Comparison of ENCODE assay signal across 23 mouse cellular contexts in genomic region chr13:52843536-52844178, GRCm38 (mm10).
DNase-seq lines count a peak whose midpoint lies in the region; ATAC-seq and TF ChIP-seq lines count a peak whose summit lies in the region.
"Had no signal": no experiment of that assay in that cellular context is flagged by ENCODE, and none has a peak within 500 bp of the region (broad histone marks: within the 10 kb centered on the region; RNA-seq: fewer than 3 reads in every experiment).

No protein-coding gene starts in this region.

- no peak overlapping the region for H3K4me2 ChIP-seq in embryonic facial prominence, embryonic 15.5 days (replicated peaks)
- H3K4me2 ChIP-seq in intestine, embryonic 16.5 days (ENCODE audit: low read depth, low read length), result no peak overlapping the region
- no peak overlapping the region for H3K4me2 ChIP-seq in intestine, postnatal 0 days (replicated peaks; ENCODE audit: low read depth)
- H3K4me2 ChIP-seq: embryonic facial prominence, embryonic 13.5 days; hindbrain, embryonic 14.5 days; midbrain, embryonic 15.5 days; neural tube, embryonic 12.5 days had no signal

- no peak for ATAC-seq in embryonic facial prominence, embryonic 15.5 days (ENCODE audit: insufficient number of reproducible peaks, low FRiP score, low TSS enrichment, low read depth)
- ATAC-seq in intestine, embryonic 16.5 days, result peak; percentile 56
- no peak for ATAC-seq in intestine, postnatal 0 days
- ATAC-seq: midbrain, embryonic 15.5 days had no signal

- peaks cover 8% of the 10 kb centered on the region; the same call in 1 of the 2 replicates for H3K36me3 ChIP-seq in embryonic facial prominence, embryonic 15.5 days
- H3K36me3 ChIP-seq in embryonic facial prominence, embryonic 10.5 days (replicated peaks), result no peaks in the 10 kb centered on the region; the same call in 1 of the 2 replicates
- no peaks in the 10 kb centered on the region for H3K36me3 ChIP-seq in intestine, embryonic 16.5 days (ENCODE audit: control insufficient read depth, insufficient read depth, low read length)
- H3K36me3 ChIP-seq in intestine, postnatal 0 days (ENCODE audit: control insufficient read depth, insufficient read depth), result peaks cover 7% of the 10 kb centered on the region; the same call in 1 of the 2 replicates
- H3K36me3 ChIP-seq: midbrain, embryonic 15.5 days had no signal

- no peak overlapping the region for H3K9ac ChIP-seq in embryonic facial prominence, embryonic 15.5 days
- H3K9ac ChIP-seq in intestine, embryonic 16.5 days (ENCODE audit: low read depth, low read length), result no peak overlapping the region
- no peak overlapping the region for H3K9ac ChIP-seq in intestine, postnatal 0 days (ENCODE audit: low read depth, low read length)
- H3K9ac ChIP-seq: embryonic facial prominence, embryonic 13.5 days; hindbrain, embryonic 14.5 days; midbrain, embryonic 15.5 days; neural tube, embryonic 12.5 days had no signal

- peaks cover 27% of the 10 kb centered on the region for H3K4me1 ChIP-seq in embryonic facial prominence, embryonic 15.5 days
- H3K4me1 ChIP-seq in embryonic facial prominence, embryonic 10.5 days, result peaks cover 19% of the 10 kb centered on the region
- peaks cover 11% of the 10 kb centered on the region for H3K4me1 ChIP-seq in intestine, embryonic 16.5 days (ENCODE audit: control insufficient read depth, insufficient read depth, low read length)
- H3K4me1 ChIP-seq in intestine, postnatal 0 days (replicated peaks; ENCODE audit: control insufficient read depth, insufficient read depth, low read length), result no peaks in the 10 kb centered on the region
- H3K4me1 ChIP-seq in lung, adult 2 months (ENCODE audit: control insufficient read depth, insufficient read depth, low read length), result no peaks in the 10 kb centered on the region
- H3K4me1 ChIP-seq: neural tube, embryonic 12.5 days had no signal

- no peak for TF ChIP-seq CTCF in intestine, postnatal 0 days (IDR thresholded peaks at IDR 0.05; ENCODE audit: low read depth)
- TF ChIP-seq CTCF in lung, adult 2 months (IDR thresholded peaks at IDR 0.05; ENCODE audit: insufficient read depth, low read length), result no peak

- 63% methylated on average over 10 of the region's 10 CpGs for WGBS in embryonic facial prominence, embryonic 15.5 days
- 86% methylated on average over 10 of the region's 10 CpGs for WGBS in embryonic facial prominence, embryonic 10.5 days
- 45% methylated on average over 10 of the region's 10 CpGs for WGBS in intestine, embryonic 16.5 days
- whole genome bisulfite sequencing in intestine, postnatal 0 days, result 59% methylated on average over 10 of the region's 10 CpGs
- 49% methylated on average over 10 of the region's 10 CpGs for WGBS in lung, adult 2 months

- 0 out of 2 replicates have a peak overlapping the region, but pooled peaks have one; percentile 11 for H3K27ac ChIP-seq in embryonic facial prominence, embryonic 15.5 days (replicated peaks)
- H3K27ac ChIP-seq in embryonic facial prominence, embryonic 10.5 days (replicated peaks), result no peak overlapping the region
- no peak overlapping the region for H3K27ac ChIP-seq in intestine, embryonic 16.5 days (ENCODE audit: low read length)
- H3K27ac ChIP-seq in intestine, postnatal 0 days (ENCODE audit: low read depth, low read length), result no peak overlapping the region
- H3K27ac ChIP-seq: embryonic facial prominence, embryonic 13.5 days; hindbrain, embryonic 14.5 days; midbrain, embryonic 15.5 days; neural tube, embryonic 12.5 days had no signal

- no peak for DNase-seq in embryonic facial prominence, embryonic 10.5 days (ENCODE audit: low spot score)
- peak; percentile 32 for DNase-seq in lung, postnatal 10 days
- DNase-seq in lung, adult 2 months, result no peak
- peak; percentile 31 to 67 for DNase-seq in lung, postnatal 4 days
- DNase-seq in urinary bladder, adult 2 months (ENCODE audit: low spot score), result no peak
- DNase-seq: cerebellum, adult 2 months; cerebellum, postnatal 25 days; gastrocnemius, postnatal 10 days; heart, adult 18-20 months; heart, postnatal 4 days; kidney, adult 9 months; kidney, postnatal 14 days; layer of hippocampus, postnatal 36 days; right cerebral cortex, postnatal 14 days; thymus, postnatal 25 days had no signal

- no peaks in the 10 kb centered on the region for H3K27me3 ChIP-seq in embryonic facial prominence, embryonic 15.5 days
- H3K27me3 ChIP-seq in embryonic facial prominence, embryonic 10.5 days (replicated peaks; ENCODE audit: low read depth, poor library complexity, severe bottlenecking), result no peaks in the 10 kb centered on the region
- H3K27me3 ChIP-seq in intestine, embryonic 16.5 days (replicated peaks; ENCODE audit: control insufficient read depth, insufficient read depth, low read length), result no peaks in the 10 kb centered on the region
- no peaks in the 10 kb centered on the region for H3K27me3 ChIP-seq in intestine, postnatal 0 days (replicated peaks; ENCODE audit: control insufficient read depth, insufficient read depth, low read length)
- H3K27me3 ChIP-seq: embryonic facial prominence, embryonic 13.5 days; megakaryocyte, embryonic 14.5 days; midbrain, embryonic 15.5 days; neural tube, embryonic 12.5 days had no signal

- no peaks in the 10 kb centered on the region for H3K9me3 ChIP-seq in embryonic facial prominence, embryonic 15.5 days (replicated peaks)
- no peaks in the 10 kb centered on the region for H3K9me3 ChIP-seq in embryonic facial prominence, embryonic 10.5 days
- H3K9me3 ChIP-seq in intestine, embryonic 16.5 days (ENCODE audit: control insufficient read depth, low read length), result no peaks in the 10 kb centered on the region
- H3K9me3 ChIP-seq in intestine, postnatal 0 days (ENCODE audit: control insufficient read depth), result no peaks in the 10 kb centered on the region
- H3K9me3 ChIP-seq: embryonic facial prominence, embryonic 13.5 days; megakaryocyte, embryonic 14.5 days; midbrain, embryonic 15.5 days; neural tube, embryonic 12.5 days had no signal

- no peak overlapping the region for H3K4me3 ChIP-seq in embryonic facial prominence, embryonic 15.5 days (replicated peaks)
- H3K4me3 ChIP-seq in embryonic facial prominence, embryonic 10.5 days, result no peak overlapping the region
- H3K4me3 ChIP-seq in intestine, embryonic 16.5 days (ENCODE audit: low read length), result no peak overlapping the region
- no peak overlapping the region for H3K4me3 ChIP-seq in intestine, postnatal 0 days (ENCODE audit: low read depth, low read length)
- H3K4me3 ChIP-seq in lung, adult 2 months (replicated peaks; ENCODE audit: extremely low read depth, low read depth, low read length), result no peak overlapping the region
- H3K4me3 ChIP-seq: embryonic facial prominence, embryonic 13.5 days; megakaryocyte, embryonic 14.5 days; midbrain, embryonic 15.5 days; neural tube, embryonic 12.5 days had no signal

- TF ChIP-seq POLR2A in lung, adult 2 months (IDR thresholded peaks at IDR 0.05; ENCODE audit: borderline replicate concordance, extremely low read depth, low read depth, low read length), result no peak

Comparison
In these comparisons a context has a peak if more than half of its experiments do, and no peak if none do; other contexts are left out.
1. DNase-seq: peak in lung, postnatal 10 days (single experiment) and lung, postnatal 4 days (2 of 2); none in embryonic facial prominence, embryonic 10.5 days (single experiment), lung, adult 2 months (single experiment) and urinary bladder, adult 2 months (single experiment).